ENCODE assay signal across 18 mouse cellular contexts in genomic region chr13:9454426-9455177, GRCm38 (mm10).
A peak's percentile ranks its signal among the peaks of the same experiment; 100 is the strongest.
DNase-seq lines count a peak whose midpoint lies in the region; ATAC-seq lines count a peak whose summit lies in the region.
"Had no signal": no experiment of that assay in that cellular context is flagged by ENCODE, and none has a peak within 500 bp of the region (broad histone marks: within the 10 kb centered on the region; RNA-seq: fewer than 3 reads in every experiment).

No protein-coding gene starts in this region.

- peaks cover 31% of the 10 kb centered on the region for H3K4me1 ChIP-seq in heart, embryonic 16.5 days (ENCODE audit: control insufficient read depth, insufficient read depth, low read length)
- H3K4me1 ChIP-seq: midbrain, embryonic 15.5 days; neural tube, embryonic 12.5 days had no signal

- WGBS in heart, embryonic 16.5 days, result 28% methylated on average over 4 of the region's 4 CpGs

- no peaks in the 10 kb centered on the region for H3K27me3 ChIP-seq in heart, embryonic 16.5 days (ENCODE audit: control insufficient read depth, insufficient read depth, low read length)
- H3K27me3 ChIP-seq: liver, embryonic 12.5 days; midbrain, embryonic 15.5 days; neural tube, embryonic 12.5 days had no signal

- H3K36me3 ChIP-seq in heart, embryonic 16.5 days (ENCODE audit: control insufficient read depth, insufficient read depth), result no peaks in the 10 kb centered on the region
- H3K36me3 ChIP-seq: liver, embryonic 12.5 days; midbrain, embryonic 15.5 days; neural tube, embryonic 12.5 days had no signal

- peak overlapping the region; percentile 76 for H3K27ac ChIP-seq in heart, embryonic 16.5 days (ENCODE audit: low read length)
- H3K27ac ChIP-seq: hindbrain, embryonic 14.5 days; liver, embryonic 12.5 days; midbrain, embryonic 15.5 days; neural tube, embryonic 12.5 days; stomach, postnatal 0 days had no signal

- no peaks in the 10 kb centered on the region for H3K9me3 ChIP-seq in heart, embryonic 16.5 days (replicated peaks; ENCODE audit: control insufficient read depth, low read length)
- H3K9me3 ChIP-seq: liver, embryonic 12.5 days; midbrain, embryonic 15.5 days; neural tube, embryonic 12.5 days had no signal

- H3K4me3 ChIP-seq in heart, embryonic 16.5 days (ENCODE audit: low read length), result no peak overlapping the region
- H3K4me3 ChIP-seq: liver, embryonic 12.5 days; midbrain, embryonic 15.5 days; neural tube, embryonic 12.5 days had no signal

- no peak overlapping the region for H3K9ac ChIP-seq in heart, embryonic 16.5 days (ENCODE audit: low read length)
- H3K9ac ChIP-seq: hindbrain, embryonic 14.5 days; liver, embryonic 12.5 days; midbrain, embryonic 15.5 days; neural tube, embryonic 12.5 days had no signal

- peak; percentile 62; the same call in 1 of the 2 replicates for ATAC-seq in heart, embryonic 16.5 days (replicated peaks; ENCODE audit: extremely low read depth, insufficient read depth, low FRiP score)
- ATAC-seq in activated CD4-positive, CD25-positive, alpha-beta regulatory T cell, adult 4 months, result no peak
- ATAC-seq in megakaryocyte progenitor cell, adult 5-6 weeks (replicated peaks; ENCODE audit: poor library complexity), result no peak
- ATAC-seq: CD4-positive, CD25-positive, alpha-beta regulatory T cell, adult 4 months; liver, embryonic 12.5 days; lung, postnatal 0 days; midbrain, embryonic 15.5 days had no signal

- H3K4me2 ChIP-seq in heart, embryonic 16.5 days (ENCODE audit: low read depth, low read length), result no peak overlapping the region
- H3K4me2 ChIP-seq: hindbrain, embryonic 14.5 days; liver, embryonic 12.5 days; midbrain, embryonic 15.5 days; neural tube, embryonic 12.5 days had no signal

- DNase-seq in heart, postnatal 4 days, result no peak
- DNase-seq in brain, adult 2 months (ENCODE audit: low read depth, low spot score), result peak; percentile 19
- peak; percentile 88 for DNase-seq in kidney, adult 11 months
- peak; percentile 69 for DNase-seq in kidney, postnatal 14 days
- DNase-seq in thymus, postnatal 4 days, result no peak
- DNase-seq: cerebellum, adult 8-10 months; gastrocnemius, postnatal 10 days; thymus, postnatal 36 days had no signal

Comparison
In these comparisons a context has a peak if more than half of its experiments do, and no peak if none do; other contexts are left out.
1. DNase-seq: peak in brain, adult 2 months (single experiment), kidney, adult 11 months (single experiment) and kidney, postnatal 14 days (single experiment); none in heart, postnatal 4 days (single experiment) and thymus, postnatal 4 days (single experiment).